12 mouse cellular contexts compared by ENCODE assay signal in the genomic region with DNA sequence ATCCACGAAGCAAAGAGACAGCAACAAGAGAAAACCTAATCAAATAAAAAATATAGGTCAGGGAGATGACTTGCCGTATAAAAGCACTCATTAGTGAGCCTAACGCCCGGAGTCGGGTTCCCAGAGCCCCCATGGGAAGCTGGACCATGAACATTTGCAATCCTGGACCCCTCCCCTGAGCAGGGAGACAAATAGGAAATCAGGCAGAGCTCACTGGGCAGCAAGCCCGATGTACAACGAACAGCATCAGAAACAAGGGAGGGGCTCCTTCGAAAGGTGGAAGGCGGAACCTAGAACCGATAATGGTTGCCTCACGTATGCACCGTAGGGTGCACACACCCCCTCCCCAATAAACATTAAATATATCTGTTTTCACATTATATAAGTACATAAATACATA. TPM values are rescaled to one million over a fixed set of nuclear protein-coding genes. Genes with fewer than 3 reads are reported as not detected.
DNase-seq lines count a peak whose midpoint lies in the region; ATAC-seq and TF ChIP-seq lines count a peak whose summit lies in the region.
"Had no signal": no experiment of that assay in that cellular context is flagged by ENCODE, and none has a peak within 500 bp of the region (broad histone marks: within the 10 kb centered on the region; RNA-seq: fewer than 3 reads in every experiment).

No protein-coding gene starts in this region.

- ATAC-seq in hindbrain, embryonic 13.5 days (ENCODE audit: low FRiP score) = no peak
- no peak for ATAC-seq in G1E (ENCODE audit: extremely low read depth, insufficient number of reproducible peaks, low FRiP score, poor library complexity, severe bottlenecking)

- H3K9me3 ChIP-seq in hindbrain, embryonic 10.5 days = no peaks in the 10 kb centered on the region
- H3K9me3 ChIP-seq in hindbrain, embryonic 13.5 days = no peaks in the 10 kb centered on the region
- H3K9me3 ChIP-seq in G1E (replicated peaks) = peaks cover 6% of the 10 kb centered on the region
- H3K9me3 ChIP-seq: midbrain, embryonic 10.5 days; neural tube, embryonic 13.5 days had no signal

- H3K27me3 ChIP-seq in hindbrain, embryonic 10.5 days (ENCODE audit: insufficient read depth, poor library complexity, severe bottlenecking) = peaks cover 3% of the 10 kb centered on the region; the same call in 1 of the 2 replicates
- no peaks in the 10 kb centered on the region for H3K27me3 ChIP-seq in hindbrain, embryonic 13.5 days
- H3K27me3 ChIP-seq in G1E (ENCODE audit: insufficient read depth, low read length) = no peaks in the 10 kb centered on the region; the same call in 1 of the 2 replicates
- H3K27me3 ChIP-seq: neural tube, embryonic 13.5 days had no signal

- H3K4me3 ChIP-seq in hindbrain, embryonic 10.5 days = no peak overlapping the region
- H3K4me3 ChIP-seq in hindbrain, embryonic 13.5 days = no peak overlapping the region
- peak overlapping the region; percentile 40; the same call in 1 of the 2 replicates for H3K4me3 ChIP-seq in G1E (ENCODE audit: low read depth, low read length)
- H3K4me3 ChIP-seq: midbrain, embryonic 10.5 days; neural tube, embryonic 13.5 days had no signal

- H3K27ac ChIP-seq in hindbrain, embryonic 10.5 days = 0 out of 2 replicates have a peak overlapping the region, but pooled peaks have one; percentile 23
- H3K27ac ChIP-seq in hindbrain, embryonic 13.5 days = no peak overlapping the region
- H3K27ac ChIP-seq: hindbrain, embryonic 14.5 days; midbrain, embryonic 10.5 days; neural tube, embryonic 13.5 days had no signal

- H3K4me1 ChIP-seq in hindbrain, embryonic 10.5 days (replicated peaks) = peaks cover 21% of the 10 kb centered on the region
- H3K4me1 ChIP-seq in hindbrain, embryonic 13.5 days (replicated peaks) = peaks cover 5% of the 10 kb centered on the region; the same call in 1 of the 2 replicates
- peaks cover 39% of the 10 kb centered on the region for H3K4me1 ChIP-seq in G1E (ENCODE audit: insufficient read depth, low read depth, low read length)

- H3K4me2 ChIP-seq in hindbrain, embryonic 13.5 days = no peak overlapping the region
- H3K4me2 ChIP-seq: hindbrain, embryonic 14.5 days had no signal

- no peak for TF ChIP-seq CTCF in G1E (IDR thresholded peaks at IDR 0.05; ENCODE audit: low read depth, low read length)

- no peaks in the 10 kb centered on the region for H3K36me3 ChIP-seq in hindbrain, embryonic 10.5 days
- no peaks in the 10 kb centered on the region for H3K36me3 ChIP-seq in hindbrain, embryonic 13.5 days
- H3K36me3 ChIP-seq in G1E (replicated peaks) = peaks cover 2% of the 10 kb centered on the region
- H3K36me3 ChIP-seq: midbrain, embryonic 10.5 days; neural tube, embryonic 13.5 days had no signal

- DNase-seq in hindbrain, embryonic 10.5 days (ENCODE audit: low spot score) = no peak
- peak; percentile 75 for DNase-seq in 416B (ENCODE audit: low read depth)
- peak; percentile 26 for DNase-seq in G1E (ENCODE audit: low spot score)
- DNase-seq in liver = peak; percentile 25
- DNase-seq in right cerebral cortex, adult 2 months (ENCODE audit: low spot score in 2 of 2) = no peak
- no peak for DNase-seq in urinary bladder, postnatal 36 days (ENCODE audit: low spot score in 2 of 2)
- DNase-seq in gastrocnemius, postnatal 25 days = no peak
- DNase-seq: cerebellum, postnatal 25 days had no signal

- WGBS in hindbrain, embryonic 10.5 days = 80% methylated on average over 12 of the region's 12 CpGs
- 76% methylated on average over 12 of the region's 12 CpGs for WGBS in hindbrain, embryonic 13.5 days

- H3K9ac ChIP-seq in hindbrain, embryonic 13.5 days = no peak overlapping the region
- H3K9ac ChIP-seq: hindbrain, embryonic 14.5 days; neural tube, embryonic 13.5 days had no signal

RNA-seq across cellular contexts. Expression of gene Armc2, which starts 39.5 kb away (rescaled TPM):
- polyA plus RNA-seq in hindbrain, embryonic 10.5 days (2016; fragmentation: Nextera tagmentation; extraction: Ambion mirVana) = 2.6 and 3.5 TPM in 2 replicates
- 7.0 and 7.1 TPM in 2 replicates for polyA plus RNA-seq in hindbrain, embryonic 13.5 days (2015; fragmentation: Nextera tagmentation; extraction: Ambion mirVana)
- not detected in 2 replicates for total RNA-seq in G1E (2014; fragmentation: Nextera tagmentation)
- total RNA-seq in G1E (2017) = 0.06 and 0.27 TPM in 2 replicates
- polyA plus RNA-seq in G1E (2012) = not detected in 2 replicates
- total RNA-seq in gastrocnemius, postnatal 25 days (2021) = under 1 TPM; 0.16 to 0.33 TPM

Comparison
In these comparisons a context has a peak if more than half of its experiments do, and no peak if none do; other contexts are left out.
1. DNase-seq: peak in 416B (single experiment), G1E (single experiment) and liver (single experiment); none in hindbrain, embryonic 10.5 days (single experiment), right cerebral cortex, adult 2 months (0 of 2), urinary bladder, postnatal 36 days (0 of 2) and gastrocnemius, postnatal 25 days (single experiment).